Mouse (Mus musculus): ENCODE data around the gene Gstm2. TPM values are rescaled to one million over a fixed set of nuclear protein-coding genes. Genes with fewer than 3 reads are reported as not detected.
A peak's percentile ranks its signal among the peaks of the same experiment; 100 is the strongest.
"Not testable (repeated sequence)": the region's sequence is repeated elsewhere in the genome, so short reads cannot be mapped to it uniquely, and the experiment has no call there.

The Gstm2 gene
- total RNA-seq, 2 experiments from 2014 or later = 0.44 to 0.62 TPM

- not testable (repeated sequence) for ATAC-seq (ENCODE audit: poor library complexity, severe bottlenecking)
These were observed 36.8 kb downstream of the Gstm2 start for GRCm38 (mm10) chr3:107949461-107949860.

DNA sequence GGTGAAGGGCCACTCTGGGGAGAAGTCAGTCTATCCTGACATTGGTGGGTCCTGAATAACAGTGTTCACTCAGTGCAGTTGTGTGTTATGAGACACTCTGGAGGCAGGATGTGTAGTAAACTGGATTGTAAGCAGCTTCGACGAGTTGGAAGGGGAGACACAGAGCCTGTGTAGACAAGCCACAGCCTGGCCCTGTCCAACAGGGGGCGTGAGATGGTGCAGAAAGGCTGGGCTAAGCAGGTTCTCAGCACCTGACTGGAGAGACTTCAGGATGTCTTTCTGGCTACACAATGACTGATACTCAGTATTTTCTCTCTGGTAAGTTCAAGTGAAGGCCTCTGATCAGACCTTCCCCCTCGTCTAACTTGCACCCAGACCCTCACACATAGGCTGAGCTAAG, 40.5 kb downstream of the Gstm2 start:
- no peak for ATAC-seq (ENCODE audit: poor library complexity, severe bottlenecking)

DNA sequence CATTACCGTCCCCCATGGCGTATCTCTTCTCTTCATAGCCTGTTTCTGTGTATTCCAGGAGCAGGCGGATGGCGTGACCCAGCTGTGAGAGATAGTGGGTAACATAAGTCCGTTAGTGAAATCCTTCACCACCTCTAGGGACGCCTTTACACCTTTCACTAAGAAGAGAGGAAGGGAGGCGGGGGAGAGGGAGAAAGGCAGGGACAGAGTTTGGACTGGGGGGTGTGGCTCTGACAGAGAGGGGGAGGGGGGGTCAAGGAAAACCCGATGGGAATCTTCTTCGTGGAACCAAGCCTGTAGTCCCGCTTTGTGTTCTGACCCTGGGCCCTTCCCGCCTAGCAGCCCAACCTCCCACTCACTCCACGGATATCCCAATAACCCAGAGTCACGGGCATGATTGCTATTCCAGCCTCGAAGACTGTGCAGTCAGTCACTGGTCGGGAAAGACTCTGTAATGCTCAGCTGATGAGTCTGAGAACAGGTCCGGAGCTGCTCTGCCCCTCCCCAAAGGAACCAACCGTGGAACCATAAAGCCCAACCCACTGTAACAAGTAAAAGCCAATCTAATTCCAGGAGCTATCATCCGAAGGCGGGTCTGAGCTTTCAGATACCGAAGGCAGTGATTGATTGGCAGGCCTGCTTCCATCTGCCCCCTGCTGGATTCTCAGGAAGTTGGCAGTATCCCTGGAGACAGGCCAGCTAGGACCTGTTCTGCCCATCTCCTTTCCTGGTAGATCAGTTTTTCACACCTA, 42.8 kb downstream of the Gstm2 start, which contains the start of gene Gstm6:
TSS of gene Gstm6 (minus strand) at position 511 of the 752 bp plus-strand sequence.
- no peak for ATAC-seq (ENCODE audit: poor library complexity, severe bottlenecking)

- ATAC-seq (ENCODE audit: poor library complexity, severe bottlenecking) = no peak
These were observed 45.0 kb downstream of the Gstm2 start for GRCm38 (mm10) chr3:107941261-107941660.

- no peak for ATAC-seq (ENCODE audit: poor library complexity, severe bottlenecking)
These were observed 45.7 kb downstream of the Gstm2 start for GRCm38 (mm10) chr3:107940524-107940923.

DNA sequence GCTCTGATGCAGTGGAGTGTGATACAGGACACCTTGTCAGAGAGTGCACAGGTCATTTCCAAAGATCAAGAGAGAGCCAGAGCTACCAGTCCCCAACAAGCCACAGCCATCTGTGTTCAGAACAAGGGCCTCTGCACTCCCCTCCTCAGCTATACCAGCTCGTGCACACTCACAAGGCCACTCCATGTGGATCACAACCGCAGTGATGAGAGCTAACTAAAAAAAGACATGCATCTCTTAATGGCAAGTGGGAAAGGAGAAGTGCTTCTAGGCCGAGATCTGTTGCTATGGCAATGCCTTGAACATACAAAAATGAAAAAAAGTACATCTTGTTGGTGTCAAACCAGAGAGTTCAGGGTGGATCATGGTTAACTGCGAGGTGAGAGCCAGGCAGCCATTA, 46.4 kb downstream of the Gstm2 start:
- ATAC-seq (ENCODE audit: poor library complexity, severe bottlenecking) = peak; percentile 67

DNA sequence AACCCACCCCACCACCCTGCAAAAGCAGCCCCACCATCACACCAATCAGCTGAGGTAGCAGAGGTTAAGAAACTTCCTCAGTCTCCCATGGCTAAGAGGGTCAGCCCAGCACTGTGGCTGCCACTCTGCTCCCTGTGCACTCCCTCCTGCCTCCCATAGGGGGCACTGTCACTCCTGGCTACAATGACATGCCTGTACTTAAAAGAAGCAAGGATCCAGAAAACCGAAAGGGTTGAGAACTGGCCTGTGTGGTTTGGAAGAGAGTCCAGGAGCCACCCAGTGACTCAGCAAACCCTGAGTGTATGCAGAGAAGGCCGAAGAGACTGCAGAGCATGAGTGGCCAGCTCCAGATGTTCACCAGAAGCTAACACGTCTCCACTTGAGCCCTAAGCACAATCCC, 46.9 kb downstream of the Gstm2 start:
- ATAC-seq (ENCODE audit: poor library complexity, severe bottlenecking) = peak; percentile 90

DNA sequence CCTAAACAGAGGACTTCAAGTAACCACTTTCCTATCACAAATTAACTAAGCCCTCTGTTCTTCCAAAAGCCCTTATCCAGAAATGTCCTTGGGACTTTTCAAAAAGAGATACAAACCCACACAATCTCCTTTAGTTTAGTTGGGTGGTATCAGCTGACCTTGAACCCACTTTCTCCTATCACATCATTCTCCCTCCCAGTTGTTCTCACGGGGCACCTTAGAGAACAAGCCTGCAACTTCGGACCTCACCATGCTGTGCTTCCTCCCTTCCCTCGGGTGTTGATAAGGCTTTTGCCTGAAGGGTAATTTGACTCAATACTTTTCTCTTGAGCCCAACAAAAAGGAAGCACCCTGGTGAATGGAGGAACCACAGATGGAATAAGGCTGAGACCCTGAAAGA, 50.4 kb downstream of the Gstm2 start:
- ATAC-seq (ENCODE audit: poor library complexity, severe bottlenecking) = no peak

- no peak for ATAC-seq (ENCODE audit: poor library complexity, severe bottlenecking)
These were observed 51.0 kb downstream of the Gstm2 start for GRCm38 (mm10) chr3:107935268-107935667.

DNA sequence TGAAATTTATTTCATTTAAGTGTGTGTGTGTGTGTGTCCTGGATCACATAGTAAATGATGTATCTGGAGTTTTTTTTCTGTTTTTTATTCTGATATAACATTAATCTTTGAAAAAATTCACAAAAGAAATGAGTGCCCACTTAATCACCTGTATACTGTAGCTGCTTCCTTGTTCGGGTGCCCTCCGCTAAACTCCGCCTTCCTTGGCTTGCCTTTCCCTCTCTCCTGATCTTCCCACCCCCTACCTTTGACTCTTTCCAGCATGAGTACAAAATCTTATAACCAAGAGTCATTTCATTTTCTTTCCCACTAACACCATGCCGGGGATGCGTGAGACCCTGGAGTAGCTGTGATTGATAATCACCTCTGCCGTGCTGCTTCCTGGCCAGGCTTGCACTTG, 54.1 kb downstream of the Gstm2 start:
- ATAC-seq (ENCODE audit: poor library complexity, severe bottlenecking) = no peak

Other genes with a start within 250 kb of the Gstm2 start
- gene Csf1, start 226.0 kb downstream of the Gstm2 start, total RNA-seq (2015) = 14.7 and 15.4 TPM in 2 replicates
- 6.5 and 6.9 TPM in 2 replicates for gene Csf1, start 226.0 kb downstream of the Gstm2 start, total RNA-seq (2017)
- gene Eps8l3, start 109.2 kb downstream of the Gstm2 start, total RNA-seq (2015) = not detected in 2 replicates
- gene Eps8l3, start 109.2 kb downstream of the Gstm2 start, total RNA-seq (2017) = not detected in 2 replicates
- gene Gstm5, start 90.6 kb downstream of the Gstm2 start, total RNA-seq (2015) = 4.7 and 15.4 TPM in 2 replicates
- gene Gstm5, start 90.6 kb downstream of the Gstm2 start, total RNA-seq (2017) = 2.5 and 3.5 TPM in 2 replicates
- 1.5 and 1.9 TPM in 2 replicates for gene Gstm7, start 54.6 kb downstream of the Gstm2 start, total RNA-seq (2015)
- 0.44 and 0.45 TPM in 2 replicates for gene Gstm7, start 54.6 kb downstream of the Gstm2 start, total RNA-seq (2017)
- not detected in 2 replicates for gene Gstm6, start 42.7 kb downstream of the Gstm2 start, total RNA-seq (2015)
- gene Gstm6, start 42.7 kb downstream of the Gstm2 start, total RNA-seq (2017) = not detected in 2 replicates
- gene Gstm3, start 17.2 kb downstream of the Gstm2 start, total RNA-seq (2015) = not detected in 2 replicates
- gene Gstm3, start 17.2 kb downstream of the Gstm2 start, total RNA-seq (2017) = not detected in 2 replicates
- gene Gstm1, start 31.5 kb upstream of the Gstm2 start, total RNA-seq (2015) = 320 and 346 TPM in 2 replicates
- gene Gstm1, start 31.5 kb upstream of the Gstm2 start, total RNA-seq (2017) = 156 and 179 TPM in 2 replicates
- 8.0 and 10.1 TPM in 2 replicates for gene Gstm4, start 58.4 kb upstream of the Gstm2 start, total RNA-seq (2015)
- 6.5 and 12.1 TPM in 2 replicates for gene Gstm4, start 58.4 kb upstream of the Gstm2 start, total RNA-seq (2017)
- gene Ampd2, start 100.2 kb upstream of the Gstm2 start, total RNA-seq (2015) = 16.3 and 20.9 TPM in 2 replicates
- gene Ampd2, start 100.2 kb upstream of the Gstm2 start, total RNA-seq (2017) = 21.8 and 23.1 TPM in 2 replicates
- gene Gnat2, start 106.3 kb upstream of the Gstm2 start, total RNA-seq (2015) = not detected in 2 replicates
- gene Gnat2, start 106.3 kb upstream of the Gstm2 start, total RNA-seq (2017) = not detected in 2 replicates
- 136 and 146 TPM in 2 replicates for gene Gnai3, start 159.7 kb upstream of the Gstm2 start, total RNA-seq (2015)
- 154 and 160 TPM in 2 replicates for gene Gnai3, start 159.7 kb upstream of the Gstm2 start, total RNA-seq (2017)
- not detected in 2 replicates for gene Gpr61, start 168.4 kb upstream of the Gstm2 start, total RNA-seq (2015)
- not detected in 2 replicates for gene Gpr61, start 168.4 kb upstream of the Gstm2 start, total RNA-seq (2017)
- gene Amigo1, start 199.9 kb upstream of the Gstm2 start, total RNA-seq (2015) = 1.4 and 3.3 TPM in 2 replicates
- 1.4 and 2.2 TPM in 2 replicates for gene Amigo1, start 199.9 kb upstream of the Gstm2 start, total RNA-seq (2017)
- 4.9 and 6.7 TPM in 2 replicates for gene Cyb561d1, start 214.8 kb upstream of the Gstm2 start, total RNA-seq (2015)
- 10.3 and 12.0 TPM in 2 replicates for gene Cyb561d1, start 214.8 kb upstream of the Gstm2 start, total RNA-seq (2017)
- gene Atxn7l2, start 224.5 kb upstream of the Gstm2 start, total RNA-seq (2015) = 3.1 and 4.7 TPM in 2 replicates
- gene Atxn7l2, start 224.5 kb upstream of the Gstm2 start, total RNA-seq (2017) = 1.5 and 2.0 TPM in 2 replicates
- gene Sypl2, start 240.2 kb upstream of the Gstm2 start, total RNA-seq (2015) = not detected in 2 replicates
- not detected in 2 replicates for gene Sypl2, start 240.2 kb upstream of the Gstm2 start, total RNA-seq (2017)

Measured in megakaryocyte, adult 5-6 weeks (primary cell).